Mouse (Mus musculus) hindlimb bud, embryonic 11.5 days (tissue): Measurements from ENCODE around the gene Gmnn.
"Not testable (repeated sequence)": the region's sequence is repeated elsewhere in the genome, so short reads cannot be mapped to it uniquely, and the experiment has no call there.

Experiments used
- DNase-seq: peaks from one replicate; pipeline ENCODE4 v3.0.0-alpha.2; 2012; ENCODE audit warnings: low read depth, low spot score; ENCODE audit errors: extremely low spot score

The Gmnn gene

DNA sequence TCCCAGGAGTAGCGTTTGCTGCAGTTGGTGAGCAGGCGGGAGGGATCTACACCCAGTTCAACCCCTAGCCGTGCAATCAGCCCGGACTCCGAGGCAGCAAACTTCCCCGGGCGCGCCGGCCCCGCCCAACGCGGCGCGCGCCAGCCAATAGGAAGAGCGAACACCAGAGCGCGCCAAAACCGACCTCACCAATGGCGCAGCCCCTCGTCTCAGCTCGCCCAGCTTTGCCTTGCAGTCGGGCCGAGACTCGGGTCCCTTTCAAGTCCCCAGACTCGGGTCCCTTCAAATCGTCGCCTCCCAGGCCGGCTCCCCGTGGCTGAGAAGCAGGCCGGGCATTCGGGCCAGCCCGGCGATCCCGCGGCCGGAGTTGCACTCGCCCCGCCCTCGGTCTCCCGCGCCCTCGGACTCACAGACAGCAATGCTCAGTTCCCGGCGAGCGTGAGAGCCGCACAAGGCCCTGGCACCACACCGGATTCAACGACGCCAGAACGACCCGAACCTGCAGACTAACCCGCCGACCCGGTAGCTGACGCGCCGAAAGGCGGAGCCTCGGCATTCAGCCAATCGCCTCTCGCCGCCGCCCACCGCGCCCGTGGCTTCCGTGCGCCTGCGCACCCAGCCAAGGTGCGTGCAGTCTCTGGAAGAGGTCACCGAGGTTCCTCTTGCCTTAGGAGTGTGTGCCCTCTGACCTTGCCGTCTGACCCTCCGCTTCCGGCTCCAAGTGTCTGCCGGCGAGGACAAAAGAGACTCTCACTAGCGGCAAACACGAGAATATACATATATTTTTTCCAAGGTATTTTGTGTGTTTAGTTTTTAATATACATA lies at the start of gene Gmnn:
Gene Gmnn, minus strand, starts transcription at position 521 of the 825 bp plus-strand sequence.
- DNase-seq: peak; percentile 66

DNA sequence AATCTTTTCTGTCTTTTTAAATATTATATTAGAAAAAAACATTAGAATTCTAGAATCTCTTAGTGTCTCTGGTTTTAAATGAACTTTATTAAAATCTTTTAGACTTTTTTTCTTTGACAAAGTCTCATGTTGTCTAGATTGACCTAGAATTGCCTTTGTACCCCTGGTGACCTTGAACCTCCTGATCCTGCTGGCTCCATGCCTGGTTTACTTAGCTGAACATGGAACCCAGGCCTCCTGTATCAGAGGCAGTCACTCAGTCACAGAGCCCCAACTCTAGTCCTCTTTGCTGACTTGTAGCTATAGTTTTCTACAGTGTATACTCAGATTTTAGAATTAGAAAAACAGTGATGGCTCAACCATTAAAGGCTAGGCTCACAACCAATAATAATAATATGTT lies 44.4 kb upstream of the Gmnn start:
- no peak for DNase-seq

DNA sequence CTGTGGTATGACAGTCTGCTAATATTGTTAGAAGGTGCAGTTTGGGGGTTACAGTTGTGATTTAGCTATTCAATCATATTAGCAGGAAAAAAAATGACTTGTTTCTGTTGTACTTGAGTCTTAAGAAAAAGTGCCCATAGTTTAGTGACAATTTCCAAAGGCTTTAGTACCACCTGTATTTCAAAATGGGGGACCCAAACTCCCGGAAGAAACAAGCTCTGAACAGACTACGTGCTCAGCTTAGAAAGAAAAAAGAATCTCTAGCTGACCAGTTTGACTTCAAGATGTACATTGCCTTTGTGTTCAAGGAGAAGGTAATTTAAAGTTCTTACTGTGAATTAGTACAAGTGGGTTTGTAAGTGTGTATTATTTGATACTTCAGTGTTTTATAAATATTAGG lies 41.5 kb upstream of the Gmnn start:
- no peak for DNase-seq

DNA sequence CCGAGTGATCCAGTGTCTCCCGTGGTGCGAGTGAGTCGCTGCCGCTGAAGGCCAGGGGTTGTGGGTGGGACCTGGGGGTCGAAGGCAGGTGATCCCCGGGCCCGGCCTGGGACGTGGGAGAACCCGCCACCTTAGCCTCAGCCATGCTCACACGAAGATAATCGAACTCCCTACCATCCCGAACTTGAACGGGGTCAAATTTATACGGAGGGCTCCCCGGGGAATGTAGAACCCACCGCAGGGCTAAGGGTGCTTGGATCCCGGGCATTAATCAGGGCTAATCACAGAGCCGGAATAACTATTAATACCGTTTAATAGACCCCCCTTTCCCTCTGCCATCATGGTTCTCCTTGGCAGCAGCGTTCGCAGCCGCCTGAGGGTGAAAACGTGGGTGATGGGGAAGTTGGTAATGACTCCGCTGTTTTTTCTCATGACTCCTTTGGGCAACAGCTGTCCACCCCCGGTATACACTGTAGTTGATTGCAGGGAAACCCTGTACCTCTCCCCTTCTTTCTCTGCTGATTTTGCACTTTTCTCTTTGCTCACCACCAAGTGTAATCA lies 40.5 kb upstream of the Gmnn start:
- no peak for DNase-seq

DNA sequence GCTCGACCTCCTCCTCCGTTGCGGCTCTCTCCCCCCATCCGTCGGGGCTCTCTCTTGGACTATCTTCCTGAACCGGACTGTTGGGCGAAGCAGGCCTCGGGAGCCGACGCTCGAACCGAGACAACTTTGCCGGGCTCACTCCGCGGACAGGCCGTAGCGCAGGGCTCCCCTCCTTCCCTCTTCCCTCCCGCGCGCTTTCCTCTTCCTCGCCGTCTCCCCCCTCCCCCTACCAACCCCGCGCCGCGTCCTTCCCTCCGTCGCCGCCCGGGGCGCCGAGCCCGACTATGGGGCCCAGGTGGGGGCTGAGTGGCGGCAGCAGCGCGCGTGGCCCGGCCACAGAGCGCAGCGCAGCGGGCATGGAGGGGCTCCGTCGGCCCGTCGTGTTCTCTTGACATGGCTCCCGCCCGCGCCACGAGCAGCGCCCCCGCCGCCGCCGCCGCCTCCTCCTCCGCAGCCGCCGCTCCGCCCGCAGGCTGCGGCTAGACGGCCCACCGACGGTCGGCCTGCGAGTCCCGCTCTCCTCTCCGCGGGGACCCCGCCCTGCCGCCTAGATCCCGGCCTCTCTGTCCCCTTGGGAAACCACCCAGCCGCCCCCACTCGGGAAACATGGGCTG lies 39.7 kb upstream of the Gmnn start, which contains the start of gene BC005537:
Gene BC005537, plus strand, starts transcription at position 350 of the 614 bp plus-strand sequence.
- DNase-seq: no peak

DNA sequence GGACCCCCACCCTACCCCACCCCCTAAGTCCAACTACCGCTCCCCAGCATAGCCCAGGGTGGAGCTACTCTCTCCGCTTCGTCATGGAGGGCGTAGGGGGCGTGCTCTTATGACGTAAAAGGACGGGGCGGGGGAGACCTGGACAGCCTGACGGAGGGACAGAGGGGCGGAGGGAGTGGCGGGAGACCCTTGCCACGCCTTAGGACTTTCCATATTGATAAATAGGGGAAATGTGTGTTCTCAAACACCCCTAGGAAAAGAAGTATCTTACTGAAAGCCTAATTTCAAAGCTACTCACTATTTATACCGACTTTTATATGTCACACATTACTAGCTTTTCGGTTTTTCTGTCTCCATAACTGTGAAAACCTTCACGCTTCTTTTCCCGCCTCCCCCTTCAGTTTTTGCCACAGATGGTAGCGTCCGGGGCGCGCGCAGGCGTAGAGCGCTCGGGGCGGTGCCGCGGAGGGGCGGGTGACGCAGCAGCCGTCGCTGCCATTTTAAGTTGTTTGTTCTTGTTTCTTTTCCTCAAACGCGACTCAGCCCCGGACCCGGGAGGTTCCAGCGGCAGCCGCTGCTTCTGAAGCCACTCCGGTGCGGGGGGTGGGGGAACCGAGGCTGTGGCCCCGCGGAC lies 39.1 kb upstream of the Gmnn start:
- DNase-seq: peak; percentile 95

DNA sequence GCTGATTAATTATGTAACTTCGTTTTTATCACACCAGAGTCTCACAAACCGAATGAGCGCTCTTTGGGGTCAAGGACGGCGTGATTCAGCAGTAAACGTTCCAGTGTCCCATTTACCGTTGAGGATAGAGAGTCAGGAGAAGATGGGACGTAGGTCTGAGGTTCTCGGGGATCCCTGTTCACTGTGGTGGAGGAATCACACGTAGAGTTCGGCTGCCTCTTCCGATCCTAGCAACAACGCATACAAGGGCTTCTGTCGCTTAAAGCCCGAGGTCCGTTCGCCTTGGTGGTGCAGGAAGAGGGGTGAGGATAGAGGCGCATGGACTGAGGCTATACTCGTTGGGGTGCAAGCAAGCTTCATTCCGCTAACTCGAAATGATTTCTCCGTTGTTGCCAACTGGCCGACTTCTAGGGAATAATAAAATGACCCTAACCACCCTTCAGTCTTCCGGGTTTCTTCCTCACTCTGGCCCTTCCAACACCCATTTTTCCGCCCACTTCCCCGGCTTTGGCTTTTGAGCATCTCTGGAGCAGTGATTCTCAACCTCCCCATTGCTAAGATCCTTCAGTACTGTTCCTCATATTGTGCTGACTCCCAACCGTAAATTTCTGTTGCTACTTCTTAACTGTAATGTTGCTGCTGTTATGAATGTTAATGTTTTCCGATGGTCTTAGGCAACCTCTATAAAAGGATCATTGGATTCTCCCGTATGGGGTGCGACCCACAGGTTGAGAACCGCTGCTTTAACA lies 38.4 kb upstream of the Gmnn start:
- peak; percentile 44 for DNase-seq

DNA sequence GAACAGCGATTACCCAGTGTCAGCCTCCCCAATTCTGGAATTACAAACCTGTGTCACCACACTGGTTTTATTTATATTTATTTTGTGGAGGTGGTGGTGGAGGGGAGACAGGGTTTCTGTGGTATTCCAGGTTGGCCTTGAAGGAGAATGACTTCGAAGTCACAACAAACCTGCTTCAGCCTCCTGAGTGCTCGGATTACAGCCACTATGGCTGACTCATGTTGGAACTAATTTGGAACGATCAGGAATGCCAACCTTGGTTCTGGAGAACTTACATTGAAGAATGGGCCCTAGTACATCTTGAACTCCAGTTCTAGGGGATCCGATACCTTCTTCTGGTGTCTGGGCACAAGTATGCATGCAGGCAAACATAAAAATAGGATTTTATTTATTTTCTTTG lies 37.7 kb upstream of the Gmnn start:
- DNase-seq: no peak

DNA sequence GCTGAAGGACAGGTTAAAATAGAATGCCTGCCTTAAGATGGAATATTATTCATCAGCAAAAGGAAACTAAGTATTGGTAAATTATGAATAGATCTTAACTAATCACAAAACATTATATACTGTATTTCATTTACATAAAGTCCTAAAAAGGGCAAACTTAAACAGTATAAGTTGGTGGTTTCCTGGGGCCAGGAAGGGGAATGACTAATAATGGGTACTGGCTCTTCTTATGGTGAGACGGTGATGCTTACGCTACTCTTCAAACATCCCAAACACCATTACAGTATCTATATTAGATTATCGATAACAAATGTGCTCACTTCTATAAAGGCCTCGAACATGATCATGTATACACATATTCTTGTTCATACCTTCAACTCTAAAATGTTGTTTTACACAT lies 37.0 kb upstream of the Gmnn start:
- no peak for DNase-seq

DNA sequence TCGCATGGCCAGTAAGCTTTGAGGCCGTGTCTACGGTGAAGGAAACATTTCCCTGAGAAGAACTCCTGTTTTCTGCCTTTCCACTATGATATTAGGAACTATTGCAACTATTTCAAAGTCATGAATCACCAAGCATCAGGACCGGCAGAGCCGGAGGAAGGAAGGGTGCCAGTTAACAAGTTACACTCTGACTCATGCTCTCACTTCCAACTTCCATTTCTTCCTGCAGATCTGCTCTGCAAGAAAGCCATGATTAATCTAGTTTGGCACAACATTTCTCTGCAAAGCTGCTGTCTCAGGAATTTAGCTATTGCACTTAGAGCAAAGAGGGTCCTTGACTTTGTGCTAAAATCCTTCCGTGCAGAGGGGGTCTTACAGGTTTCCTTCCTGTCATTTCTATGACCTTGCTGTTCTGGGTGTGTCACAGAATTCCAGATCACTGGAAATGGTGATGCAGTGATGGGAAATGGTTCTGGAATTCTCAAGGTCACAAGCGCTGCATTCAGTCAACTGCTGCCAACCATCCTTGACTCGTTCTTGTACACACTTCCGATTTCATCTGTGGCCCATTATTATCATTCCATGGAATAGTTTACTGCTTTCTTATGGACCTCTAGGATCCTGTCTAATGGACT lies 30.8 kb upstream of the Gmnn start:
- no peak for DNase-seq

DNA sequence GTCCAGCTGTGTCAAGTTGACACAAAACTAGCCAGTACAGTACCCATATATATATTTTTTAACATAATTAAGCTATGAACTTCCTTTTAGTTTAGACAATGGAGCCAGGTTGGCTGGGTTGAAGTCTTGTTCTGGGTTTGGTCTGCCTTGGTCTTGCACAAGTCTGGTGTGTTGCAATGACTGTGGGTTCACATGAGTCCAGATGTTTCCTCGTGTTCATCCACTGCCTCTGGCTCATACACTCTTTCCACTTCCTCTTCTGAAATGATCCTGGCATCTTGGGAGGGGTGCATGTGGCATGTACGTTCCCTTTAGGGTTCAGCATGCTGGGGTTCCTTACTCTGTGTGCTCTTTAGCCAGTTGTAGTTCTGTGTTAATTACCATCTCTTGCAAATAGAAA lies 29.6 kb upstream of the Gmnn start:
- DNase-seq: no peak

DNA sequence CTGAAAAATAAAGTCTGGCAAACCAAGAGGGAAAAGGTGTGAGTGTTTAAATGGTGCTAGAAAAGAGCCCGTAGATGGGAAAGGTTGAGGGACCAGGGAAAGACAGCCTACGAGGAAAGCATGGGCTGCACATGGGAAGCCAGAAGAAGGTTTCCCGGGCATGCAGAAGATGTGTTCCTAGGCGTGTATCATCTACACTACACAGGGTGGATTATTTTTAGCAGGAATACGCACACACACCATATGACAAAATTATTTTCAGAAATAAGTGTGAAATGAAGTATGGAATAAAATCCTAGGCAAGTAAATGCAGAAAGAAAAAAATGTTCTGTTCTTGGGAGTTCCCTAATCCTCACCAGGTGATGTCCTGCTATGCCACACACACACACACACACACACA lies 25.8 kb upstream of the Gmnn start:
- no peak for DNase-seq

DNA sequence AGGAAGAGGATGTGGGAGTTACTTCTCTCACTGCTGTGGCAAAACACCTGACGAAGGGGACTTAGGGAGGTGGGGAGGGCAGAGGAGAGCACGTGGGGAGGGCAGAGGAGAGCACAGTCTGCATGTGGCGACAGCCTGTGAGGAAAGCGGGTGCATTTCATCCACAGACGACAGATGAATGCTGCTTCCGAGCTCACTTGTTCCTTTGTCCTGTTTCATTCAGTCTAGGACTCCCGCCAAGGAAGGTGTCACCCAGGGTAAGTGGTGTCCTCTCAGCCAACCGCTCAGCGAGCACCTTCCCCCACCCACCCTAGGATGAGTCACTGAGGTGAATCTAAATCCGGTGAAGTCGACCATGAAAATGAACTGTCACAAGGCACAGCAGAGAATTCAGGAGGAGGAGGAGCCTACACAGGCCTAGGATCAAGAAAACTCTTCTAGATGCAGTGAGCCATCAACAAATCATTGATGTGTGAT lies 24.3 kb upstream of the Gmnn start:
- DNase-seq: no peak

DNA sequence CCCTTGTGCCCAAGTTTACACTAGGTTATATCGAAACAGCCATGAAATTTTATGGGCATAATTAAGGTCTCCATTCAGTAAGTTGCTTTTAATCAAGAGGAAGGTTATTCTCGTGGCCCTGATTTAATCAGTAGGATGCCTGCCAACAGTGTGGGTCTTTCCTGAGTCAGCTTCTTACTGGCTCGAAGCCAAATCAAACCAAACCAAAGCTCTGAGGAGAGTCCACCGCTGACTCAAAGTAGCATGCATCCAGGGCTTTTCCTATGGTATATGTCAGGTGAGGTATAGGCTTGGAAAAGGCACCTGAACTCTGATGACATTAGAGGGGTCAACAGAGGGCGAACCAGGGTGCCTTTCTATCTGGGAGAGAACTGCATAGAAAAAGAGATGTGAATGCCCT lies 20.2 kb upstream of the Gmnn start:
- DNase-seq: no peak

DNA sequence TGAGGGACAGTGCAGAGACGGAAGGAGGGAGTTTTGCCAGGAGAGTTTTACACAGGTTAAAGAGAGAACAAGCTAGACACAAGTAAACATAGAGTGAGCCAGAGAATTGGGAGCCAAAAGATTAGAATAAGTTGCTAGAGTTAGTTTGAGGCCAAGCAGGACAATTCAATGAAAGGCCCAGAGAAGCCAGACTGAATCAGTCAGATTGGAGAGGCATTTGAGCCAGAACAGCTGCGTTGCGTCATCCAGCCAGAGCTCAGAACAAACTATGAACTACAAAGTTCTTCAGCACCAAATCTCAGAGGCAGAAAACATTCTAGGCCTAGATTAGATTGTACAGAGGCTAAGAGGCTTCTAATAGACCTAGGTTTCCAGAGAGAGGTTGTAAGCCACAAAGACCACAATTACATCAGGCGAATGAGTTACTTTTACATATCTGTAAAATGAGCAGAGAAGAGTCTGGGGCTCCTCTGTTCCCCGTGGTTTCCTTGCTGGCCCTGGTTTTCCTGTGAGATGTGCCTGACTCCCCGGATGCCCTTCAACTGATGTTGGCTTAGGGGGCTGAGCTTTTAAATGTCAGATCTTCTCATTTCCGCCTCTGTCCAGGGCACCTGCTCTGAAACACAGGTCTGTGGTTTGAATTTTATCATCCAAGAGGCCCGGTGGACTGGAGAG lies 17.1 kb upstream of the Gmnn start:
- no peak for DNase-seq

DNA sequence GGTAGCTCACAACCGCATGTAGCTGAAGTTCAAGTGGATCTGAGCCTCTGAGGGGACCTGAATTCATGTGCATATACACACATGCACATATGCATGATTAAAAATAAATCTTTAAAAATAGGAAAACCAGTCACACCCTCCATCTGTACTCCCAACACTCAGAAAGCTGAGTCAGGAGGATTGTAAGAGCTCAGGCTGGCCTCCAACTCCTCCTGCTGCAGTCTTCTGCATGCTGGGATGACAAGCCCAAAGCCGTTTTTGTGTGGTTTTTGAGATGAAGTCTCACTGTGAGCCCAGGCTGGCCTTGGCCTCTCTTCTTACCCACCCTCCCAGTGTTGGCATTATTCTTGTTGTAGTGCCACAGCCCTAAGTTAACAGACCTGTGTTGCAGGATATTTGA lies 16.3 kb upstream of the Gmnn start:
- no peak for DNase-seq

DNA sequence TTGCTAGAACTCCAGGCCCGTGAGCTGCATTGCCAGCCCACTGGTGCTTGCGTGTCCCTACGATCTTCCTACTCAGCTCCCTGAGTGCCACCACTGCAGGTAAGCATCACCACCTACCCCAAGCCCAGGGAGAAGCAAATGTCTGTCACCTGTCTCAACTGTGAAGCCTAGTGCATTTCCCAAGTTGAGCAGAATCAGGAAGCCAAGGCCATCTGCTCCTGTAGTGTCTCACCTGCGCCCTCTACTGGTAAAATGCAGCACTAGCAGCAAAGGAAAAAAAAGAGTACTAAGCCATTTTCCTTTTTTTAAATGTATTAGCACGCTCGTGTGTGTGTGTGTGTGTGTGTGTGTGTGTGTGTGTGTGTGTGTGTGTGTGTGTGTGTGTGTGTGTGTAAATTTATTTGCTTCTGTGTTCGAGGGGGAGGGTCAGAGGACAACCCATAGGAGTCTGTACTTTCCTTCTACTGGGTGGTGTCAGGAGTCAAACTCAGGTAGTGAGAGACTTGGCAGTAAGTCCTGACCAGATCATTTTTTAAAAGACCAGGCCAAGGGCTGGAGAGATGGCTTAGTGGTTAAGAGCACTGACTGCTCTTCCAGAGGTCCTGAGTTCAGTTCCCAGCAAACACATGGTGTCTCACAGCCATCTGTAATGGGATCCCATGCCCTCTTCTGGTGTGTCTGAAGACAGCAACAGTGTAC lies 14.6 kb upstream of the Gmnn start:
- DNase-seq: peak; percentile 33

DNA sequence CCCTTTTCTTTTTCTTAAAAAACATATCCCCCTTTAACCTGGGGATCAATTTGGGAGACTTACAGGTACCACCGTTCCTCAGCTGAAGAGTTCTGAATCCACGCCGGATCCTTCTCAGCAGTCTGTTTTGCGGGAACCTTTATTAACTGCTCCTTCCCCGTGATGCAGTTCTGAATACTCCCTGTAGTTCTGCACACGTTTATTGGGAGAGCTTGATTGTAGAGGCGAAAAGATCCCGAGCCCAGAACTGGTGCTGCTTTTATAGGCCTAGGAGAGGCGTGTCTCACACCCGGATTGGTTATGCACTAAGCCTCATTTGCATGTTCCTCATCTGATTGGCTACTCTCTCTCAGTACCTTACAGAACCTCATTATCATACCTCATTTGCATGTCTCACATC lies 9.8 kb upstream of the Gmnn start:
- DNase-seq: not testable (repeated sequence)

DNA sequence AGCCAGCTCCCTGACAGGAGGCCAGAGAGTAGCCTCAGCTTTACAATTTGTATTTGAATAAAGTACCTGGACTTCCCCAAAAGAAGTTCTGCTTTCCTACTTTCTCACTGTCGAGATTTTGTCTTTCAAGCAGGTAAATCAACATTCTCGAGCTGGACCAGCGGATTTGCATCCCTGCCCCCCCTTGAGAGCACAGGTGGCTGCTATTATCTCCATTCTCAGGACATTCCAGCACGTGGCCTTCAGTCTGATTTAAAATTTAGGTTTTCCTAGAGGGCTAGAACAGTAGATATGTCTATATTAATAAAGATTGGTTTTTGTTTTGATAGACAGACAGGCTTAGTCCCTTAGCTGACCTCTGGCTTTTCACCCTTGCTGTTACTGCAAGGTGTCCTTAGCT lies 6.1 kb upstream of the Gmnn start:
- DNase-seq: not testable (repeated sequence)
